Mouse (Mus musculus) limb, embryonic 13.5 days (tissue): ENCODE results near the gene Tsr2. TPM values are rescaled to one million over a fixed set of nuclear protein-coding genes. Genes with fewer than 3 reads are reported as not detected.

Experiments used
- ATAC-seq: fragments of 200-750 bp; cut with Nextera tagmentation; 2 replicates; pipeline ENCODE4 v1.8.0; 2017; ENCODE audit warnings: low read depth, moderate number of reproducible peaks, moderate TSS enrichment; ENCODE audit not compliant: low FRiP score
- H3K27ac ChIP-seq: fragments of 300-500 bp; sonication (generic); 2 replicates; pipeline ENCODE4 v1.5.1; 2015; ENCODE audit warnings: inconsistent platforms, mild to moderate bottlenecking, moderate library complexity
- H3K27me3 ChIP-seq: fragments of 300-500 bp; sonication (generic); 2 replicates; pipeline ENCODE4 v1.6.1; 2015; ENCODE audit warnings: mild to moderate bottlenecking, inconsistent platforms
- H3K36me3 ChIP-seq: fragments of 300-500 bp; sonication (generic); 2 replicates; pipeline ENCODE4 v1.6.1; 2015; ENCODE audit warnings: inconsistent platforms, mild to moderate bottlenecking, moderate library complexity
- H3K4me1 ChIP-seq: fragments of 300-500 bp; sonication (generic); 2 replicates; pipeline ENCODE4 v1.6.1; 2015; ENCODE audit warnings: inconsistent platforms
- H3K4me2 ChIP-seq: fragments of 300-500 bp; sonication (generic); replicated peaks from 2 replicates; pipeline ENCODE4 v1.6.1; 2015; ENCODE audit warnings: inconsistent platforms, mild to moderate bottlenecking, moderate library complexity
- H3K4me3 ChIP-seq: fragments of 300-500 bp; sonication (generic); 2 replicates; pipeline ENCODE4 v1.5.1; 2015; ENCODE audit warnings: moderate library complexity, mild to moderate bottlenecking, inconsistent platforms
- H3K9ac ChIP-seq: fragments of 300-500 bp; sonication (generic); 2 replicates; pipeline ENCODE4 v1.6.1; 2015; ENCODE audit warnings: mild to moderate bottlenecking, inconsistent platforms
- H3K9me3 ChIP-seq: fragments of 300-500 bp; sonication (generic); 2 replicates; pipeline ENCODE4 v1.6.1; 2016; ENCODE audit warnings: inconsistent platforms
- WGBS: fragments of 180-500 bp; shearing (Covaris S2); methylation state at CpG from one replicate; pipeline ENCODE4 v1.1.7; 2015; 5-methylcytosine and 5-hydroxymethylcytosine counted together
- polyA plus RNA-seq: library from polyadenylated mRNA; unstranded; fragments of >200 nt; fragmentation: Nextera tagmentation; extraction: Ambion mirVana; gene quantifications from 2 replicates; pipeline ENCODE4 v1.2.1, GENCODE M21; 2015

Tsr2 gene
- polyA plus RNA-seq, result 43.0 and 44.8 TPM in 2 replicates

- peak within 1 kb of the TSS; percentile 66 for H3K4me3 ChIP-seq
- no peaks in the 10 kb centered on the region for H3K27me3 ChIP-seq
- ATAC-seq, result peak; percentile 94
- no peaks in the 10 kb centered on the region for H3K9me3 ChIP-seq
- peak within 1 kb of the TSS; percentile 74 for H3K9ac ChIP-seq
- WGBS, result 23% methylated on average over 35 of the region's 35 CpGs
- H3K4me1 ChIP-seq, result peaks cover 6% of the 10 kb centered on the region
- H3K4me2 ChIP-seq, result peak within 1 kb of the TSS; percentile 67
- H3K36me3 ChIP-seq, result no peaks in the 10 kb centered on the region
- H3K27ac ChIP-seq, result 0 out of 2 replicates have a peak within 1 kb of the TSS, but pooled peaks have one; percentile 15
Observed at GRCm38 (mm10) chrX:151096171-151097058, at the start of gene Tsr2. Gene Tsr2, minus strand, starts transcription at chrX:151096543.

DNA sequence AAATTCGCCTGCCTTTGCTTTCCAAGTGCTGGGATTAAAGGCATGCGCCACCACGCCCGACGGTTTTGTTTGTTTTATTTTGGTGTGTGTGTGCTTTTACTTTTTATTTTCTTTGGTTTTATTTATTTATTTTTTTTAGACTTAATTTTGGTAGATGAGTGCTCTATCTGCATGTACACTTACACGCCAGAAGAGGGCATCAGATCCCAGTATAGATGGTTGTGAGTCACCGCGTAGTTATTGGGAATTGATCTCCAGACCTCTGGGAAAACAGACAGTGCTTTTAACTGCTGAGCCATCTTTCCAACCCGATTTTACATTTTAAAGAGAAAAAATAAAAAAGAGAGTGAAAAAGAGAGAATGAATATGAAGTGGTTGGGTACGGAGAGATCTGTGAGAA is 36.4 kb upstream of the Tsr2 start:
- Histone ChIP-seq H3K27ac (no peak overlapping the region), H3K27me3 (peaks cover 3% of the 10 kb centered on the region; the same call in 1 of the 2 replicates), H3K9me3 (no peaks in the 10 kb centered on the region), H3K4me3 (0 out of 2 replicates have a peak overlapping the region, but pooled peaks have one; percentile 14), H3K9ac (no peak overlapping the region), H3K36me3 (no peaks in the 10 kb centered on the region), H3K4me1 (no peaks in the 10 kb centered on the region), H3K4me2 (no peak overlapping the region)
- 22% methylated on average over 9 of the region's 10 CpGs for WGBS
- no peak for ATAC-seq

DNA sequence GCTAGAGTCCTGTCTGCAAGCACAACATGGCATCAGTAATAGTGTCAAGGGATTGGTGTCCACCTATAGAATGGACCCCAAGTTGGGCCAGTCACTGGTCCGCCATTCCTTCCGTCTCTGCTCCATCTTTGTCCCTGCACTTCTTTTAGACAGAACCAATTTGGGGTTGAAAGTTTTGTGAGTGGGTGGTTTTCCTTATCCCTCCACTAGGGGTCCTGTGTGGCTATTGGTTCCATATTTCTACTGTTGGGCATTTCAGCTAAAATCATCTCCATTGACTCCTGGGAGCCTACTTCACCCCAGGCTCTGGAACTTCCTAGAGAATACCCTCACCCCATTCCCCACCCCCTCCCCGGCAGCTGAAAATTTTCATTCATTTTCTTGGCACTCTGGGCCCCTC is 34.1 kb upstream of the Tsr2 start:
- no peaks in the 10 kb centered on the region for H3K36me3 ChIP-seq
- H3K4me1 ChIP-seq, result no peaks in the 10 kb centered on the region
- peaks cover 3% of the 10 kb centered on the region; the same call in 1 of the 2 replicates for H3K27me3 ChIP-seq
- H3K9me3 ChIP-seq, result no peaks in the 10 kb centered on the region
- WGBS, result 85% methylated on average over 3 of the region's 3 CpGs
- ATAC-seq, result no peak
- H3K9ac ChIP-seq, result no peak overlapping the region
- no peak overlapping the region for H3K4me2 ChIP-seq
- H3K4me3 ChIP-seq, result no peak overlapping the region
- H3K27ac ChIP-seq, result no peak overlapping the region

DNA sequence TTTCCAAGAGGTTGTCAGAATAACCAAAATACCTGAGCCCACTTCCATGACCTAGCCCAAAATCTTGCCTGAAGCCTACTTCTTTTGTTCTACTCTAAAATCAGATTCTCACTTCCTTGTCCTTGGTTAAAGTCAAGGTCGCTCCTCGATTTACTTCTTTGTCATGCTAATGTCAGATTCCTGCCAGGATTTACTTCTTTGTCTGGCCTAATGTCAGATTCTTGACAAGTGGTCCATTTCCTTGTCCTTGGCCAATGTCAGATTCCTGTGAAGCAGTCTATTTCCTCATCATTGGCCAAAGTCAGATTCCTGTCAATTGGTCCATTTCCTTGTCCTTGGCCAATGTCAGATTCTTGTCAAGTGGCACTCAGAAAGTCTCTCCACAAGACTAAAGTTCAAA is 27.6 kb upstream of the Tsr2 start:
- WGBS, result 86% methylated on average over 2 of the region's 2 CpGs
- H3K9me3 ChIP-seq, result no peaks in the 10 kb centered on the region
- H3K4me1 ChIP-seq, result no peaks in the 10 kb centered on the region
- no peak for ATAC-seq
- H3K4me3 ChIP-seq, result no peak overlapping the region
- no peaks in the 10 kb centered on the region for H3K27me3 ChIP-seq
- H3K4me2 ChIP-seq, result no peak overlapping the region
- no peak overlapping the region for H3K27ac ChIP-seq
- H3K9ac ChIP-seq, result no peak overlapping the region
- no peaks in the 10 kb centered on the region for H3K36me3 ChIP-seq

DNA sequence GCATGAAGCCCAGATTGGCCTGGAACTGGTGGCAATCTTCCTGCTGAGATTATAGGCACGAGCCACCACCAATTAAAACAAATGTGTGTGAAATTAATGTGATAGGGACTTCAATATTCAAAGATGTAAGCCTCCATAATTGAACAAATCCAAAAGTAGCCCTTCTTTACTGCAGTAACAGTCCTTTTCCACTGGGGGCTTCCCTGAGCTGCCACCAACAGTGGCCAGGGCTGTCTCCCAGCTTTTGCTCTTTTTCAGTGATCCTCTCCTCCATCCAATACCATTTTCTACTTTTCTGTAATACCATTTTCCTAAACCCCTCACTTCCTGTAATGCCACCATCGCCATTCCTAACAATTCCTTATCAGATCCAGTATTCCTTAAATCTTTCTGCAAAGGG is 21.1 kb upstream of the Tsr2 start:
- ATAC-seq, result no peak
- no peaks in the 10 kb centered on the region; the same call in 1 of the 2 replicates for H3K27me3 ChIP-seq
- no peaks in the 10 kb centered on the region for H3K9me3 ChIP-seq
- H3K4me1 ChIP-seq, result no peaks in the 10 kb centered on the region
- H3K9ac ChIP-seq, result no peak overlapping the region
- 10% methylated on average over 2 of the region's 2 CpGs for WGBS
- no peak overlapping the region for H3K4me3 ChIP-seq
- H3K27ac ChIP-seq, result no peak overlapping the region
- H3K4me2 ChIP-seq, result no peak overlapping the region
- no peaks in the 10 kb centered on the region for H3K36me3 ChIP-seq

DNA sequence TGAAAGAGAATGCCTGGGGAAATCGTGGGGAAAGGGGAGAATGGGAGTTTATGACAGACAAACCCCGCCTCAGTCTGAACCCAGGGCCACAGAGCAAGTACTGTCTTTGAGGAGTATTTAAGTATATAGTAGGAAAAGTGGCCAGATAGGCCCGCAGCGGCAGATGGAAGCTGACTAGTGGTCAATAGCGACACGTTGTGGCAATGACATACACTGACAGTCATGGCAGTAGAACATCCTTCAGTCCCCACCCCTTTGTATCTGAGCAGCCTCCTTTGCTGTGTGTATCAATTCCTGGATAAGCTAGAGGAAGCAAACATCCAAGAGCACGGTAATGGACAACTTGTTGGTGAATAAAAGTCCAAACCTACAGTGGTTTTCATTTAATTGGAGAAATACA is 20.5 kb upstream of the Tsr2 start:
- H3K9me3 ChIP-seq, result no peaks in the 10 kb centered on the region
- 10% methylated on average over 7 of the region's 7 CpGs for WGBS
- no peak overlapping the region for H3K27ac ChIP-seq
- no peak for ATAC-seq
- H3K9ac ChIP-seq, result no peak overlapping the region
- no peaks in the 10 kb centered on the region for H3K4me1 ChIP-seq
- no peaks in the 10 kb centered on the region; the same call in 1 of the 2 replicates for H3K27me3 ChIP-seq
- no peak overlapping the region for H3K4me2 ChIP-seq
- H3K36me3 ChIP-seq, result no peaks in the 10 kb centered on the region
- no peak overlapping the region for H3K4me3 ChIP-seq

DNA sequence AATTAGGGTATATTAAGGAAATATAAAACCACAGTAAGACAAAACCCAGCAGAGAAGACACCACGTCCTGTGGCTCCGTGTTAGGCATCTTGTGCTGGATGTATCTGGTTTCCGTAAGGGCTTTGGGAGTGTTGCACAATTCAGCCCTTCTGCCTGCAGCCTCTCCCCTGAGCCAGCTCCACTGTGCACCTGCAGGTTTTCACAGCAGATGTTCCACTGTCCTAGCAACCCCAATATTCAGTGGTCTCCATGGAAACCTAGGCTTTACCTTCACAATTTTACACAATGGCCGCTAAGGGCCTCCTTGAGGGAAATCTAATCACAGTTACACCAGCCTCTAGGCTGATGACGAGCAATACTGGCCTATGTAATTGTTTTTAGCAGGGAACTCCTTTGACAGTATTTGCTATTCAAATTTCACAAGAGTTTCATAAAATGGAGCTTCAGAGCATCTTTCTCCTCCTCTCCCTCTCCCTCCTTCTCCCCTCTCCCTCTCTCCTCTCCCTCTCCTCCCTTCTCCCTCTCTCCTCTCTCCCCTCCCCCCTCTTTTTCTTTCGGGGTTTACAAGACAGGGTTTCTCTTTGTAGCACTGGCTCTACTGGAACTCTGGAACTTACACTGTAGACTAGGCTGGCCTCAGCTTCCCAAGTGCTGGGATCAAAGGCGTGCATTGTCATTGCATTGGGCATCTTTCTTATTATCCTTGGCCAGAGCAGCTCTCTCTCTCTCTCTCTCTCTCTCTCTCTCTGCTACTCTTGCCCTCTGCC is 11.1 kb upstream of the Tsr2 start:
- no peak for ATAC-seq
- no peaks in the 10 kb centered on the region for H3K4me1 ChIP-seq
- no peaks in the 10 kb centered on the region for H3K36me3 ChIP-seq
- peaks cover 11% of the 10 kb centered on the region; the same call in 1 of the 2 replicates for H3K27me3 ChIP-seq
- no peak overlapping the region for H3K4me2 ChIP-seq
- WGBS, result 63% methylated on average over 7 of the region's 7 CpGs
- H3K9ac ChIP-seq, result no peak overlapping the region
- no peak overlapping the region for H3K27ac ChIP-seq
- H3K9me3 ChIP-seq, result no peaks in the 10 kb centered on the region
- H3K4me3 ChIP-seq, result no peak overlapping the region

DNA sequence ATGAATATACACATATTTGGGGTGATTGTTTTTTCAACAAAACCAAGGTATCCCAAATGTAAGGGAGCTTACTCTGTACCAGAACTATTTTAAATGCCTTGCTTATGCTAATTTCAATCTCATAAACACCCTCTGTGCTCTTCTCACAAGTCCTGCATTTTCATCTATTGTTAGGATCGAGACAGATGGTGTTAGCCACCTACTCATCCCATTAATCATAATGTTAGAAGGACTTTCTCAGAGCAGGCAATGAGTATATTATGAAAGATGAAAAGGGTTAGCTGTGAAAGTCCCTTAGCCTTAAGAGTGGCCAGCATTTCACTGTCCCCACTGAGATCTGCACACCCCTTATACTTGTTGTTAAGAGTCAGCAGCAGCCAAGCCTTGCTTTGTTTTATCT is 8.9 kb downstream of the Tsr2 start:
- no peak overlapping the region for H3K4me3 ChIP-seq
- peaks cover 51% of the 10 kb centered on the region for H3K36me3 ChIP-seq
- peaks cover 12% of the 10 kb centered on the region; the same call in 1 of the 2 replicates for H3K27me3 ChIP-seq
- H3K27ac ChIP-seq, result no peak overlapping the region
- no peak overlapping the region for H3K4me2 ChIP-seq
- no peaks in the 10 kb centered on the region for H3K9me3 ChIP-seq
- ATAC-seq, result no peak
- H3K9ac ChIP-seq, result no peak overlapping the region
- WGBS, result 81% methylated on average over 1 of the region's 1 CpGs
- H3K4me1 ChIP-seq, result no peaks in the 10 kb centered on the region

DNA sequence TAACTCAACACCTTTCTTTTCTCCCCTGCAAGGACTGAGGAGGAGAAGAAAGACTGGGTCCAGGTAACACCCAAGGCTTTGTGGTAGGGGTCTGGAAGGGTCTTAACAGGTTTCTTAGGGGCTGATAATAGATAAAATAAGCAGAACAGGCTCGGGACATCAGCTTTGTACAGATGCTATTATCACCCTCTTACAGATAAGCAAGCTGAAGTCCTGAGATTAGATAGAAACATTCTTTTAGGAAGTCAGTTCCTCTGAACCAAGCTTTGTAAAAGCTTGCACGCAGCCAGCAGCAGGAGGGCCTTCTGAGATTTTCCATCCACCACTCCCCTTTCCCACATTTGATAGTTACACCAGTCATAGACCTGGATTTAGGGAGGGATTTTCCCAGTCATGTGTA is 10.7 kb downstream of the Tsr2 start:
- Histone ChIP-seq H3K27ac (no peak overlapping the region), H3K36me3 (peaks cover 49% of the 10 kb centered on the region), H3K9me3 (no peaks in the 10 kb centered on the region), H3K9ac (no peak overlapping the region), H3K4me1 (no peaks in the 10 kb centered on the region), H3K4me3 (no peak overlapping the region), H3K4me2 (no peak overlapping the region), H3K27me3 (peaks cover 11% of the 10 kb centered on the region; the same call in 1 of the 2 replicates)
- 94% methylated on average over 2 of the region's 2 CpGs for WGBS
- no peak for ATAC-seq

DNA sequence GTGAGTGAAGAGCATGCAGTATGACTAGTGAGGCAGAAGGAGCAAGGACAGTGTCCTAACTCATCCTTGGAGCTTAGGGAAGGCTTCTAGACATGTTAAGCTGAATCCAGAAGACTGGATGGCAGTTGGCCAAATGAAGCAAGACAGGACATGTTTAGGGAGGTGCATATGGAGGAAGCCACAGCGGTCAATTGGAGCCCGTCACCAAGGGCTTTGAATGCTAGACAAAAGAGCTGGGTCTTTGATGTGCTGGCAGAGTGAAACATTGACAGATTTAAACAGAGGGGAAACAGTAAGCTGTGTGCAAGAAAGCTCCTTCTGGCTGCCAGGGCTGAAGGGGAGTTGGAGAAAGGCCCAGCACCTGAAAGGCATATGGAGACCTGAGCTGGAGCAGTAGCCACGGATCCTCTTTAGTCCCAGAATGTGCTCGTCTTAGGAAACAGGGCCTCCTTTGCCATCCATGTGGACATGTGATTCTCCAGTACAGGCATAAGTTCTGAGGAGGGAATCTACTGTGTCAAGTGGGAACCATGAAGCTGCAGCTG is 19.3 kb downstream of the Tsr2 start:
- ATAC-seq, result no peak
- no peaks in the 10 kb centered on the region for H3K27me3 ChIP-seq
- no peak overlapping the region for H3K9ac ChIP-seq
- no peak overlapping the region for H3K27ac ChIP-seq
- no peaks in the 10 kb centered on the region for H3K4me1 ChIP-seq
- WGBS, result 83% methylated on average over 4 of the region's 4 CpGs
- no peak overlapping the region for H3K4me3 ChIP-seq
- no peak overlapping the region for H3K4me2 ChIP-seq
- no peaks in the 10 kb centered on the region for H3K9me3 ChIP-seq
- H3K36me3 ChIP-seq, result peaks cover 63% of the 10 kb centered on the region

DNA sequence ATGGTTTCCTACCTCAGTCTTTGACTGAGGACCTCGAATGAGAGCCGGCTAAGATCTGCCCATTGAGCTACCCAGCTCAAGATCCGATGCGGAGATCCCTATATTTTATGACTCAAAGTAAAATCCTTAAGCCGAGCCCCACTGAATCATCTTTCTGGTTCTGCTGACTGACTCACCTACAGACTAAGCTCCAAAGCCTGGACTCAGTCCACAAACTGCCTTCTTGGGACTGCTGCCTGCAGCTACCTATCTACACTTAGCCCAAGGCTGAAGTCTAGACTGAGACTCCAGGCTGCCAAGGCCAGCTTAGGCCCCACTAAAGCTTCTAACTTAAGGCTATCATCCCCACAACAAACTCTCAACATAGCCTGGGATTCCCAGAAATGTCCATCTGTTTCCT is 20.3 kb downstream of the Tsr2 start:
- Histone ChIP-seq H3K27ac (no peak overlapping the region), H3K4me3 (no peak overlapping the region)
- ATAC-seq, result no peak

GRCm38 (mm10) chrX:151067876-151068275 is 28.5 kb downstream of the Tsr2 start:
- ATAC-seq, result no peak
- 93% methylated on average over 5 of the region's 5 CpGs for WGBS
- H3K4me2 ChIP-seq, result no peak overlapping the region
- H3K4me3 ChIP-seq, result no peak overlapping the region
- H3K4me1 ChIP-seq, result no peaks in the 10 kb centered on the region
- peaks cover 3% of the 10 kb centered on the region; the same call in 1 of the 2 replicates for H3K27me3 ChIP-seq
- no peaks in the 10 kb centered on the region for H3K9me3 ChIP-seq
- peaks cover 56% of the 10 kb centered on the region for H3K36me3 ChIP-seq
- no peak overlapping the region for H3K9ac ChIP-seq
- H3K27ac ChIP-seq, result no peak overlapping the region

More for the DNA sequence above, 20.3 kb downstream of the Tsr2 start:
- Histone ChIP-seq H3K4me1 (no peaks in the 10 kb centered on the region), H3K27me3 (no peaks in the 10 kb centered on the region), H3K4me2 (no peak overlapping the region), H3K9me3 (no peaks in the 10 kb centered on the region), H3K36me3 (peaks cover 70% of the 10 kb centered on the region), H3K9ac (no peak overlapping the region)
- WGBS, result 95% methylated on average over 5 of the region's 5 CpGs
